Mouse (Mus musculus): ENCODE data around the gene Fam168b. TPM values are rescaled to one million over a fixed set of nuclear protein-coding genes. Genes with fewer than 3 reads are reported as not detected.

Gene Fam168b
- polyA plus RNA-seq, 1 experiment from 2014 or later, result 127 TPM

DNA sequence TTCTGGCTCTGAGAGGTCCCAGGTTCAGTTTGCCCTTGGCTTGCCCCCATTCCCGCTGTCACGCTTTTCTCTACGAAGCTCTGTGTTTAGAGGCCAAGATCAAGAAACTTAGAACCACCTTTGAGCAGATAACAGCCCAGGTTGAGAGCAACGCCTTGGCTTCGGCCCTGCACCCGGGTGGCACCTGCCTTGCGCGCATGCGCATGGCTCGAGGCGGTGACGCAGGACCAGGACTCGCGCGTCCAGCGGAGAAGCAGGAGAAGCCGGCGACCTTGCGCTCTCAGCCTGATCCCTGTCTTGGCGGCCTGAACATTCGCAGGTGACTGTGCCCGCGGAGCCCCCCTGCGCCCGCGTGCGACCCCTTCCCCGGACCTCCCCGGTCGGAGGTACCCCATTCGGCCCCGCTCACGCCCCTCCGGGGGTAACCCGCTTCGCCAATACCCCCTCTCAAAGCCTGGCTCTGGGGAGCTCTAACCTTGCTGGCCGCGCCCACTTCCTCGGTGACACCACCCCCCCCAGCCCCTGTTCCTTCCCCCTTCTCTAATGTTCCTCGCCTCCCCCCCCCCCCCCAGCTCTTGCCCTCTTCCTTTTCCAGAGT is 7.0 kb upstream of the Fam168b start, which contains the start of gene Plekhb2:
Plekhb2 (plus strand) TSS at position 232 of the 598 bp plus-strand sequence.
- Histone ChIP-seq H3K4me2 (peak within 1 kb of the TSS; percentile 65), H3K27me3 (no peaks in the 10 kb centered on the region), H3K4me3 (peak within 1 kb of the TSS; percentile 82), H3K4me1 (replicated peaks) (peaks cover 40% of the 10 kb centered on the region), H3K9ac (peak within 1 kb of the TSS; percentile 94), H3K27ac (replicated peaks) (peak within 1 kb of the TSS; percentile 81), H3K9me3 (no peaks in the 10 kb centered on the region), H3K36me3 (no peaks in the 10 kb centered on the region)
- under 1% methylated on average over 39 of the region's 40 CpGs for WGBS
- ATAC-seq (ENCODE audit: low read depth), result peak; percentile 87

DNA sequence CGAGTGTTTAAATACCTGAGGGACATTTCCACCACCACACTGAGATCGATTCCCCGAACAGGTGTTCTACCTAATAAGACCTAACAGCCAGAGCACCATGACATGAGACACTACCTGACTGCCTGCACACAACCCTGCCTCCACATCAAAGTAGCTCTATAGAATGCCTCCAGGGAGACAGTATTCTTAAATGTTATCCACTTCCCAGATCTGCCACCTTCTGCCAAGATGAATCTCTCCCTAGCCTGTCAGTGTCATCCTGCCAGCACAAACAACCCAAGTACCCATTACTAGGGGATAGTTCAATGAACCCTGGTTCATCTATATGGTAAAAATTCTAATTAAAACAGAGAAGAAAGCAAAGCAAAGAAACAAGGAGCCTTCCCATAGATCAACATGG is 4.2 kb upstream of the Fam168b start:
- no peak overlapping the region for H3K4me2 ChIP-seq
- H3K27me3 ChIP-seq, result no peaks in the 10 kb centered on the region
- H3K9me3 ChIP-seq, result no peaks in the 10 kb centered on the region
- WGBS, result 87% methylated on average over 3 of the region's 3 CpGs
- H3K27ac ChIP-seq (replicated peaks), result no peak overlapping the region
- H3K4me3 ChIP-seq, result no peak overlapping the region
- no peaks in the 10 kb centered on the region for H3K36me3 ChIP-seq
- peaks cover 34% of the 10 kb centered on the region for H3K4me1 ChIP-seq (replicated peaks)
- ATAC-seq (ENCODE audit: low read depth), result no peak
- no peak overlapping the region for H3K9ac ChIP-seq

DNA sequence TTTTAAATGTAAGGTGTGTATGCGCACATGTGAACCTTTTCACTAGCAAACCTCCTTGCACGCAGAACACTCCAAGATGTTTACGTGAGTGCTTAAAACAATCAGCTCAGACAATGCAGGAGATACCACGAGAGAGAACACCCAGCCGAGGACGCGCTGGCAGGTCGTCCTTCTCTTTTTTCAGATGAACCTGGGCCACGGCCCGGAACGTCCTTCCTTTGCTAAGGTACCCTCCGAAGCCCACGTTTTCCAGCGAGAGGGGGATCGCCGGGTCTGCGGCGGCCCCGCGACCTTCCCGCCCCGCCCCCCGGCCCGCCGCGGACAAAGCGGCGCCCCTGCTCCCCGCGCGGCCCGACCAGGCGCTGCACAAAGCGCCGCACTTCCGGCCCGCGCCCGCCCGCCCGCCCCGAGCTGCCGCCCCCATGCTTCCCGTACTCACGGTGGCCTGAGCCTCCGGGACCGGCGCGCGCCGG is 440 bp downstream of the Fam168b start:
- Histone ChIP-seq H3K4me2 (peak overlapping the region; percentile 97), H3K4me1 (replicated peaks) (peaks cover 46% of the 10 kb centered on the region), H3K27ac (replicated peaks) (peak overlapping the region; percentile 99), H3K36me3 (no peaks in the 10 kb centered on the region), H3K4me3 (peak overlapping the region; percentile 80), H3K9ac (peak overlapping the region; percentile 92), H3K27me3 (no peaks in the 10 kb centered on the region), H3K9me3 (no peaks in the 10 kb centered on the region)
- under 1% methylated on average over 50 of the region's 51 CpGs for WGBS
- peak; percentile 89 for ATAC-seq (ENCODE audit: low read depth)

GRCm38 (mm10) chr1:34841709-34842388 is 1.0 kb downstream of the Fam168b start:
- no peak for ATAC-seq (ENCODE audit: low read depth)

GRCm38 (mm10) chr1:34839241-34839640 is 3.6 kb downstream of the Fam168b start:
- Histone ChIP-seq H3K27me3 (no peaks in the 10 kb centered on the region), H3K27ac (replicated peaks) (no peak overlapping the region), H3K9me3 (no peaks in the 10 kb centered on the region), H3K4me1 (replicated peaks) (peaks cover 59% of the 10 kb centered on the region), H3K4me3 (no peak overlapping the region), H3K36me3 (peaks cover 24% of the 10 kb centered on the region), H3K9ac (peak overlapping the region; percentile 38; the same call in 1 of the 2 replicates), H3K4me2 (peak overlapping the region; percentile 26)
- WGBS, result 62% methylated on average over 12 of the region's 12 CpGs
- no peak for ATAC-seq (ENCODE audit: low read depth)

More at GRCm38 (mm10) chr1:34841709-34842388, 1.0 kb downstream of the Fam168b start:
- Histone ChIP-seq H3K36me3 (no peaks in the 10 kb centered on the region), H3K9me3 (no peaks in the 10 kb centered on the region), H3K4me2 (peak overlapping the region; percentile 97), H3K9ac (peak overlapping the region; percentile 92), H3K4me3 (peak overlapping the region; percentile 80), H3K4me1 (replicated peaks) (peaks cover 50% of the 10 kb centered on the region), H3K27ac (replicated peaks) (peak overlapping the region; percentile 99), H3K27me3 (no peaks in the 10 kb centered on the region)
- WGBS, result 1% methylated on average over 12 of the region's 12 CpGs

- H3K4me1 ChIP-seq (replicated peaks), result peaks cover 64% of the 10 kb centered on the region
- no peak overlapping the region for H3K27ac ChIP-seq (replicated peaks)
- no peak overlapping the region for H3K4me2 ChIP-seq
- no peak overlapping the region for H3K4me3 ChIP-seq
- H3K9me3 ChIP-seq, result no peaks in the 10 kb centered on the region
- WGBS, result 69% methylated on average over 6 of the region's 6 CpGs
- H3K36me3 ChIP-seq, result peaks cover 25% of the 10 kb centered on the region
- no peaks in the 10 kb centered on the region for H3K27me3 ChIP-seq
- H3K9ac ChIP-seq, result no peak overlapping the region
- ATAC-seq (ENCODE audit: low read depth), result no peak
Measured at GRCm38 (mm10) chr1:34837951-34838689, 4.7 kb downstream of the Fam168b start.

DNA sequence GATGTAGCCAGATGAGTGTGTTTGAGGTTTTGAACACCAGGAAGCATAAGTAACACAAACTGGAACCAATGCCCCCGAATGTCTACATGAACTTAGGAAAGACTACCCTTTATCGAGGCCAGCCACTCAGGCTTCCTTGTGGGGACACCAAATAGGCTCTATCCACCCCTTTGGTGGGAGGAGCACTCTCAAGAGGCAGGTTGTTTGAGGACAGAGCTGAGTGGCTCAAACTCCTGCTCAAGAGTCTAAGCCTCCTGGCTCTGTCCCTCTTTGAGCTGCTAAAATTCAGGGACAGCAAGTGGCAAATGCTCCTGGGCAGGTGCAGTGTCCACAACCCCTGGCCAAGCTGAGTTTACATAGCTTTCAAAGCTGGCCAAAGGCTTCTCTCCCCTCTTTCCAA is 8.0 kb downstream of the Fam168b start:
- H3K9me3 ChIP-seq, result no peaks in the 10 kb centered on the region
- no peaks in the 10 kb centered on the region for H3K27me3 ChIP-seq
- WGBS, result 78% methylated on average over 2 of the region's 2 CpGs
- peaks cover 32% of the 10 kb centered on the region for H3K36me3 ChIP-seq
- peaks cover 69% of the 10 kb centered on the region for H3K4me1 ChIP-seq (replicated peaks)
- H3K9ac ChIP-seq, result no peak overlapping the region
- no peak overlapping the region for H3K4me3 ChIP-seq
- no peak for ATAC-seq (ENCODE audit: low read depth)
- no peak overlapping the region for H3K4me2 ChIP-seq
- no peak overlapping the region for H3K27ac ChIP-seq (replicated peaks)

GRCm38 (mm10) chr1:34831381-34831780 is 11.5 kb downstream of the Fam168b start:
- H3K27ac ChIP-seq (replicated peaks), result no peak overlapping the region
- WGBS, result 65% methylated on average over 1 of the region's 1 CpGs
- no peak overlapping the region for H3K4me3 ChIP-seq
- H3K36me3 ChIP-seq, result peaks cover 57% of the 10 kb centered on the region
- no peak for ATAC-seq (ENCODE audit: low read depth)
- no peak overlapping the region for H3K9ac ChIP-seq
- H3K27me3 ChIP-seq, result no peaks in the 10 kb centered on the region
- H3K4me2 ChIP-seq, result no peak overlapping the region
- H3K4me1 ChIP-seq (replicated peaks), result peaks cover 66% of the 10 kb centered on the region
- H3K9me3 ChIP-seq, result no peaks in the 10 kb centered on the region

- WGBS, result 76% methylated on average over 2 of the region's 2 CpGs
- H3K4me2 ChIP-seq, result no peak overlapping the region
- H3K4me1 ChIP-seq (replicated peaks), result peaks cover 70% of the 10 kb centered on the region
- no peaks in the 10 kb centered on the region for H3K27me3 ChIP-seq
- no peak overlapping the region for H3K27ac ChIP-seq (replicated peaks)
- no peak for ATAC-seq (ENCODE audit: low read depth)
- H3K36me3 ChIP-seq, result peaks cover 57% of the 10 kb centered on the region
- H3K9ac ChIP-seq, result no peak overlapping the region
- no peaks in the 10 kb centered on the region for H3K9me3 ChIP-seq
- no peak overlapping the region for H3K4me3 ChIP-seq
Measured at GRCm38 (mm10) chr1:34830934-34831333, 11.9 kb downstream of the Fam168b start.

GRCm38 (mm10) chr1:34828528-34829294 is 14.2 kb downstream of the Fam168b start:
- Histone ChIP-seq H3K4me3 (no peak overlapping the region), H3K4me2 (no peak overlapping the region), H3K27ac (replicated peaks) (no peak overlapping the region), H3K9ac (no peak overlapping the region), H3K27me3 (no peaks in the 10 kb centered on the region), H3K36me3 (peaks cover 53% of the 10 kb centered on the region), H3K9me3 (no peaks in the 10 kb centered on the region), H3K4me1 (replicated peaks) (peaks cover 68% of the 10 kb centered on the region)
- WGBS, result 89% methylated on average over 5 of the region's 5 CpGs
- no peak for ATAC-seq (ENCODE audit: low read depth)

- H3K9me3 ChIP-seq, result no peaks in the 10 kb centered on the region
- H3K36me3 ChIP-seq, result peaks cover 61% of the 10 kb centered on the region
- H3K9ac ChIP-seq, result no peak overlapping the region
- H3K27ac ChIP-seq (replicated peaks), result no peak overlapping the region
- whole genome bisulfite sequencing, result 81% methylated on average over 7 of the region's 7 CpGs
- H3K4me2 ChIP-seq, result no peak overlapping the region
- H3K4me1 ChIP-seq (replicated peaks), result peaks cover 61% of the 10 kb centered on the region
- no peak for ATAC-seq (ENCODE audit: low read depth)
- H3K27me3 ChIP-seq, result no peaks in the 10 kb centered on the region
- no peak overlapping the region for H3K4me3 ChIP-seq
Measured at GRCm38 (mm10) chr1:34827900-34828299, 15.0 kb downstream of the Fam168b start.

Measured in neural tube, embryonic 13.5 days (tissue).